Mouse (Mus musculus): ENCODE results near the gene Zfp110. TPM values are rescaled to one million over a fixed set of nuclear protein-coding genes. Genes with fewer than 3 reads are reported as not detected.

Zfp110 gene
- polyA plus RNA-seq, 1 experiment from 2014 or later = 48.4 TPM

Other genes with a start within 250 kb of the Zfp110 start
- gene Vmn2r53, start 226.0 kb upstream of the Zfp110 start, polyA plus RNA-seq (2015; fragmentation: Nextera tagmentation; extraction: Ambion mirVana) = not detected in 2 replicates
- gene Vmn2r54, start 194.4 kb upstream of the Zfp110 start, polyA plus RNA-seq (2015; fragmentation: Nextera tagmentation; extraction: Ambion mirVana) = not detected in 2 replicates
- gene Vmn2r55, start 149.8 kb upstream of the Zfp110 start, polyA plus RNA-seq (2015; fragmentation: Nextera tagmentation; extraction: Ambion mirVana) = not detected in 2 replicates
- gene Vmn2r56, start 99.8 kb upstream of the Zfp110 start, polyA plus RNA-seq (2015; fragmentation: Nextera tagmentation; extraction: Ambion mirVana) = not detected in 2 replicates
- 6.0 and 6.6 TPM in 2 replicates for gene Zscan18, start 31.1 kb upstream of the Zfp110 start, polyA plus RNA-seq (2015; fragmentation: Nextera tagmentation; extraction: Ambion mirVana)
- 12.5 and 14.2 TPM in 2 replicates for gene Zfp329, start 15.9 kb upstream of the Zfp110 start, polyA plus RNA-seq (2015; fragmentation: Nextera tagmentation; extraction: Ambion mirVana)
- 4.9 and 5.2 TPM in 2 replicates for gene Zfp128, start 46.4 kb downstream of the Zfp110 start, polyA plus RNA-seq (2015; fragmentation: Nextera tagmentation; extraction: Ambion mirVana)
- gene Zscan22, start 63.1 kb downstream of the Zfp110 start, polyA plus RNA-seq (2015; fragmentation: Nextera tagmentation; extraction: Ambion mirVana) = 16.1 and 17.1 TPM in 2 replicates
- gene Rps5, start 87.5 kb downstream of the Zfp110 start, polyA plus RNA-seq (2015; fragmentation: Nextera tagmentation; extraction: Ambion mirVana) = 1,008 and 1,109 TPM in 2 replicates
- gene Rnf225, start 92.7 kb downstream of the Zfp110 start, polyA plus RNA-seq (2015; fragmentation: Nextera tagmentation; extraction: Ambion mirVana) = 0.98 and 1.3 TPM in 2 replicates
- 10.9 and 11.0 TPM in 2 replicates for gene Zfp324, start 131.1 kb downstream of the Zfp110 start, polyA plus RNA-seq (2015; fragmentation: Nextera tagmentation; extraction: Ambion mirVana)
- gene Zfp446, start 143.1 kb downstream of the Zfp110 start, polyA plus RNA-seq (2015; fragmentation: Nextera tagmentation; extraction: Ambion mirVana) = 9.7 and 10.5 TPM in 2 replicates
- gene Slc27a5, start 163.4 kb downstream of the Zfp110 start, polyA plus RNA-seq (2015; fragmentation: Nextera tagmentation; extraction: Ambion mirVana) = 0.09 TPM in 1 of 2 replicates, not detected in the other
- gene Trim28, start 164.4 kb downstream of the Zfp110 start, polyA plus RNA-seq (2015; fragmentation: Nextera tagmentation; extraction: Ambion mirVana) = 294 and 302 TPM in 2 replicates
- 24.8 and 27.8 TPM in 2 replicates for gene Zbtb45, start 175.3 kb downstream of the Zfp110 start, polyA plus RNA-seq (2015; fragmentation: Nextera tagmentation; extraction: Ambion mirVana)
- gene Chmp2a, start 200.0 kb downstream of the Zfp110 start, polyA plus RNA-seq (2015; fragmentation: Nextera tagmentation; extraction: Ambion mirVana) = 138 and 140 TPM in 2 replicates
- gene Ube2m, start 203.5 kb downstream of the Zfp110 start, polyA plus RNA-seq (2015; fragmentation: Nextera tagmentation; extraction: Ambion mirVana) = 114 and 122 TPM in 2 replicates
- 2.9 and 3.1 TPM in 2 replicates for gene Mzf1, start 220.0 kb downstream of the Zfp110 start, polyA plus RNA-seq (2015; fragmentation: Nextera tagmentation; extraction: Ambion mirVana)

Measured in lung, embryonic 15.5 days (tissue).